Mouse (Mus musculus): Measurements from ENCODE around the gene Me3. TPM values are rescaled to one million over a fixed set of nuclear protein-coding genes. Genes with fewer than 3 reads are reported as not detected.

The Me3 gene
- total RNA-seq, 2 experiments from 2014 or later, result 82.6 to 89.8 TPM

- no peak for DNase-seq (ENCODE audit: low spot score in 2 of 2)
These were observed 177.2 kb downstream of the Me3 start for GRCm38 (mm10) chr7:89809400-89809799.

GRCm38 (mm10) chr7:89828436-89829065 lies 196.4 kb downstream of the Me3 start:
- no peak for DNase-seq (ENCODE audit: low spot score in 2 of 2)

GRCm38 (mm10) chr7:89829201-89829600 lies 197.0 kb downstream of the Me3 start:
- peak in 1 of 2 experiments; percentile 10 for DNase-seq (ENCODE audit: low spot score in 2 of 2)

GRCm38 (mm10) chr7:89833521-89833920 lies 201.3 kb downstream of the Me3 start:
- no peak for DNase-seq (ENCODE audit: low spot score in 2 of 2)

DNA sequence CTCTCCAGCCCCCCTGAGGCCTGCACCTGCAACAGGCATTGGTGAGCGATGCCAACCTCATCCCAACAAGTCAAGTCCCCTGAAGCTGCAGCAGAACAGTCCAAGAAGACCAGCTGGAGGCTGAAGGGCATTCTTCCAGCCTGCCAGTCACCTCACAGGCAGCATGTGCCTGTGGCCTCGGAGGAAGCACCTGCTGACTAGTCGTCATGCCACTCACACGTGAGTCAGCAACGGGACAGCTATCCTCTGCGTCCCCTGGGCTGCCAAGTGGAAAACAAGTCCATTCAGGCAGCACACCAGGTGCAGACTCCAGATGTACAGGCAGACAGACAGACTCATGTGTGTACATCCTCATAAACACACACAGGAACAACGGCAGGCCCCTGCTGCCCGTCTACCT lies 203.4 kb downstream of the Me3 start:
- no peak for DNase-seq (ENCODE audit: low spot score in 2 of 2)

- DNase-seq (ENCODE audit: low spot score in 2 of 2), result no peak
These were observed 204.5 kb downstream of the Me3 start for GRCm38 (mm10) chr7:89836676-89837075.

DNA sequence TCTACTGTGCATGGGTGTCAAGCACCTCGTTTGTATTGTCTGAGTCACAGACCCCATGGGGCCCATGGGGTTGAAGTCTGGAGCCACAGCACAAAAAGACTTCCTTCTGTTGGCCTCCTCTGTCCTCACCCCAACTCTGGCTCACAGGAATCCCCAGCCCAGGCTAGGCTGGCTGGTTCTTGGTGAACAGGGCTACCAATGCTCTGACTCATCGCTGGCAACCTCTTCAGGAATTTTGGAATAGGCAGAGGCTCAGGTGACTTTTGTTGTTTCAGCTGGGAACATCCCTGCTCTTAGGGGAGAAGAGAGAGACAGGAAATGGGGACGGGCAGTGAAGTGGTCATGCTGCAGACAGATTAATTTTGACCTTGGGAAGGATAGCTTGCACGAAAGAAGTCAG lies 205.6 kb downstream of the Me3 start:
- no peak for DNase-seq (ENCODE audit: low spot score in 2 of 2)

DNA sequence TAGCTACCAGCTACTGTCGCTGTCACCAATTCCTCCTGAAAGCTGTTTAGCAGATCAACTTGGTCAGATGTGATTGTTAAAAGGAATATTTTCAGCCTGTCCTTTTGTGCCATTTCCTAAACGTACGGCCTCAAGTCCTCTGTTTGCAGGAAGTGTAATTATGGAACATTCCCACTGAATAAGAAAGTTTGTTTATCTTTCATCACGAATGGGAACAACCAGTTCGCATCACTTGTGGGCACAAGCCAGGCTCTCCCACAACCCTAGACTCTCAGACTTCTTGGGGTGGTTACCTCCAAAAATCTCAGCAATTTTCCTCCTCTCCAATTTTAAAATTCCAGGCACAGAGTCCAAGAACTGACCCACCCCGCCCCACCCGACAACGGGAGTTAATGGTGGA lies 207.5 kb downstream of the Me3 start:
- DNase-seq (ENCODE audit: low spot score in 2 of 2), result no peak

- DNase-seq (ENCODE audit: low spot score in 2 of 2), result peak; percentile 87 to 94
These were observed 209.6 kb downstream of the Me3 start for GRCm38 (mm10) chr7:89841670-89842403.

- DNase-seq (ENCODE audit: low spot score in 2 of 2), result no peak
These were observed 210.2 kb downstream of the Me3 start for GRCm38 (mm10) chr7:89842404-89842715.

- no peak for DNase-seq (ENCODE audit: low spot score in 2 of 2)
These were observed 210.9 kb downstream of the Me3 start for GRCm38 (mm10) chr7:89843121-89843520.

DNA sequence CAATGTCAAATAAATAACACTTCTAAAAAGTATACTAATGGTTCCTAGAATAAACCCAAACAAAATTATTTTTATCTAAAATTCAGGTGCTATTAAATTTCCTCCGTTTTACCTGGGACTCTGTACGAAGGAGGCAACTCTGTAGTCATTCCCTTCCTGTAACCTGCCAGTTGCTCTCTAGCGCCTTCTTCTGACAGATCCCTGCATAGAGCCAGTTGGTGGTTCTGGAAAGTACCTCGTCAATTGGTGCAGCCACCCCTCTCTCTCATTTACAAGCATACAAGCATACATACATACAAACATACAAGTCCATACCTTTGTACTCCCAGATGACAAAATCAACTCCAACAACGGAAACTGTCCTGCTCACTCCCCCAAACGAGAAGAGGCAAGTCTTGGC lies 211.3 kb downstream of the Me3 start:
- peak in 1 of 2 experiments; percentile 20 for DNase-seq (ENCODE audit: low spot score in 2 of 2)

DNA sequence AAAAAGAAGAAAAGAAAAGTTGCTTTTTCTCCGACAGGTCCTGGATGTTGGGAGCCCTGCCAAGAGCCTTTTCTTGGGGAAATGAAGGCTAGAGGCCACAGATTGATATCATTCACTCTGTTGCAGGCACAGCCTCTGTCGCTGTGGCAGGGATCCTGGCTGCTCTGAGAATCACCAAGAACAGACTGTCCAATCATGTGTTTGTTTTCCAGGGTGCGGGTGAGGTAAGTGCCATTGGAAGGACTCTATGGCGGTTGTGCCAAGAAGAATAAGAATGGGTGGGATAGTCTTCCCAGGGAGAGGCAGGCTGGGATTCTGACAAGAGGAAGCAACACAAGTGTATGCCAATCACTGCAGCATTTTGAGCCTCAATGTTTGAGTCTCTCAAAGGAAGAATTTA lies 213.5 kb downstream of the Me3 start:
- DNase-seq (ENCODE audit: low spot score in 2 of 2), result no peak

- no peak for DNase-seq (ENCODE audit: low spot score in 2 of 2)
These were observed 218.3 kb downstream of the Me3 start for GRCm38 (mm10) chr7:89850510-89850909.

- DNase-seq (ENCODE audit: low spot score in 2 of 2), result no peak
These were observed 220.2 kb downstream of the Me3 start for GRCm38 (mm10) chr7:89852158-89853095.

- no peak for DNase-seq (ENCODE audit: low spot score in 2 of 2)
These were observed 220.9 kb downstream of the Me3 start for GRCm38 (mm10) chr7:89853131-89853530.

GRCm38 (mm10) chr7:89855196-89855595 lies 223.0 kb downstream of the Me3 start:
- DNase-seq (ENCODE audit: low spot score in 2 of 2), result no peak

DNA sequence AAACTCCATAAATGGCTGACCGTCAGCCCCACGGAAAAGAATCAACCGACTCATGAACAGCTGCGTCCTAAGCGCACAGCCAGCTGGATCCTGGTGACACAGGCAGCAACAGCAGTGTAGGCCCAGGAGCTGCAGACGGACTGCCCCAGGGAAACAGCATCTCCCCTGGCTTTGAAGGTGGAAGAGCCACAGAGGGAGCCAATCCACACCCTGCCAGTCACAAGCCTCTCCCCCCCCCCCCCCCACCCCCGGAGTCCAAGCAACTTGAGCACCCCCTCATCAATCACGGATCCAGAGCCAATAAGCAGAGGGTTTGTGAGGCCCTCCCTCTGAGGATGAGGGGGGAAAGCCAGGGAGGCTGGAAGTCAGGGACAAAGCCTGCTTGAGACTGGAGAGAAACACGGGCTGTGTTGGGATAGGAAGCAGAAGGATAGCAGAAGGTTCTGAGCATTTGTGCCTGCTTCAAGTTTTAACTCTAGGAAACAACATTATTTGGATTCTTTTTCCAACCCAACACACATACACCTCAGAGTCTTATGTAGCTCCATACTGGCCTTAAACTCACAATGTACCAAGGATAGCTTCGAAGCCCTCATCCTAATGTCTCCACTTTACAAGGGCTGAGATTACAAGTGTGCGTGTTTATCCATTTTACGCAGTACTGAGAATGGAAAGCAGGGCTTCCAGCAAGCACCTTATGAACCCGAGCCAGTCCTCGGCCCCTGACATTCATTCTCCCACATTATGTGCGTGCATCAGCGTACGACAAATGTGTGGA lies 224.4 kb downstream of the Me3 start:
- DNase-seq (ENCODE audit: low spot score in 2 of 2), result no peak

DNA sequence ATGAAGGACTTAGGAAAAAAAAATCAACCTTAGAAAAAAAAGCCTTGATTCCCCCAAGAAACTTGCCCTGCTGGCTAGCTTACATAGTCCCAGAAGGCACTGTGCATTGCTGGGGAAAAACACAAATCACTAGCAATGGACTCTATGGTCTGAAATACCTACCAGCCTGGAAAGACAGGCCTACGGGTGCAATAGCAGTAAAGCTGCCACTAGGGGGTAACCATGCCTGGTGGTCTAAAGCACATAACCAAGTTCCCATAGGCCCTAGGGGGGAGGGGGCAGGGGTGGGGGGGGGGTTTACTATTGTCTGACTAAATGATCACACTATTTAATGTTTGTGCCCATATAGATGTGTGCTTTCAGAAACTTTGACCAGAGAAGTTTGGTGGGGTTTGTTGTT lies 232.6 kb downstream of the Me3 start:
- no peak for DNase-seq (ENCODE audit: low spot score in 2 of 2)

GRCm38 (mm10) chr7:89867221-89867620 lies 235.0 kb downstream of the Me3 start:
- DNase-seq (ENCODE audit: low spot score in 2 of 2), result no peak

GRCm38 (mm10) chr7:89879686-89880085 lies 247.5 kb downstream of the Me3 start:
- no peak for DNase-seq (ENCODE audit: low spot score in 2 of 2)
